Mouse (Mus musculus): ENCODE results near the gene Tssk3.

Gene Tssk3

GRCm38 (mm10) chr4:129450851-129451250 is 40.0 kb downstream of the Tssk3 start:
- WGBS: 71% methylated on average over 2 of the region's 2 CpGs

GRCm38 (mm10) chr4:129448713-129449112 is 42.1 kb downstream of the Tssk3 start:
- WGBS: 88% methylated on average over 6 of the region's 6 CpGs

- 84% methylated on average over 11 of the region's 11 CpGs for WGBS
Measured at GRCm38 (mm10) chr4:129447778-129448563, 42.9 kb downstream of the Tssk3 start.

GRCm38 (mm10) chr4:129447360-129447759 is 43.5 kb downstream of the Tssk3 start:
- WGBS: 93% methylated on average over 8 of the region's 8 CpGs

GRCm38 (mm10) chr4:129441145-129441544 is 49.7 kb downstream of the Tssk3 start:
- WGBS: 36% methylated on average over 6 of the region's 6 CpGs

GRCm38 (mm10) chr4:129440340-129441063 is 50.3 kb downstream of the Tssk3 start, which contains the start of gene Zbtb8b:
Zbtb8b (minus strand) TSS chr4:129440853.
- 4% methylated on average over 33 of the region's 33 CpGs for WGBS

Data from cerebral cortex, adult 2 months (tissue).